Mouse (Mus musculus): ENCODE data around the gene Bckdk. TPM values are rescaled to one million over a fixed set of nuclear protein-coding genes. Genes with fewer than 3 reads are reported as not detected.

The Bckdk gene
- 53.7 and 57.1 TPM in 2 replicates for polyA plus RNA-seq (2021; fragmentation: Nextera tagmentation)
- long read RNA-seq, experiment 1, transcript Bckdk-201 (12 exons, 3,405 nt), result major isoform, 88 of 113 reads
- long read RNA-seq, experiment 1, partial matches to known transcripts, result 19 of 113 reads
- long read RNA-seq, experiment 1, other reads (novel, unspliced or antisense), result 6 of 113 reads
- long read RNA-seq, experiment 2, transcript Bckdk-201 (12 exons, 3,405 nt), result major isoform, 241 of 288 reads
- long read RNA-seq, experiment 2, partial matches to known transcripts, result 19 of 288 reads
- long read RNA-seq, experiment 2, other reads (novel, unspliced or antisense), result 28 of 288 reads

GRCm38 (mm10) chr7:127903971-127904796 lies at the start of gene Bckdk:
TSS of gene Bckdk (plus strand) at chr7:127904082.

GRCm38 (mm10) chr7:127876041-127876466 lies 27.8 kb upstream of the Bckdk start, which contains the start of gene Zfp646:
TSS of gene Zfp646 (plus strand) at chr7:127876221.

GRCm38 (mm10) chr7:127876467-127877348 lies 27.2 kb upstream of the Bckdk start, which contains the start of gene Zfp668:
TSS of gene Zfp668 (minus strand) at chr7:127876828.

GRCm38 (mm10) chr7:127890798-127891197 lies 13.1 kb upstream of the Bckdk start, which contains the start of gene Prss53:
TSS of gene Prss53 (minus strand) at chr7:127890970.

GRCm38 (mm10) chr7:127895442-127895841 lies 8.4 kb upstream of the Bckdk start, which contains the start of the genes Gm21974 and Vkorc1:
TSS of gene Gm21974 (minus strand) at chr7:127895454.
TSS of gene Vkorc1 (minus strand) at chr7:127895617.

GRCm38 (mm10) chr7:127912190-127912871 lies 8.4 kb downstream of the Bckdk start, which contains the start of gene Kat8:
TSS of gene Kat8 (plus strand) at chr7:127912516.

GRCm38 (mm10) chr7:127929923-127930322 lies 26.0 kb downstream of the Bckdk start, which contains the start of gene Prss8:
TSS of gene Prss8 (minus strand) at chr7:127930104.

GRCm38 (mm10) chr7:127946470-127947023 lies 42.7 kb downstream of the Bckdk start, which contains the start of gene Prss36:
TSS of gene Prss36 (minus strand) at chr7:127946725.

Other genes starting within 250 kb of the Bckdk start
- gene Bcl7c, start 195.1 kb upstream of the Bckdk start, polyA plus RNA-seq (2021; fragmentation: Nextera tagmentation), result 5.1 and 6.0 TPM in 2 replicates
- 4.1 and 4.5 TPM in 2 replicates for gene Ctf1, start 191.3 kb upstream of the Bckdk start, polyA plus RNA-seq (2021; fragmentation: Nextera tagmentation)
- gene Ctf2, start 171.9 kb upstream of the Bckdk start, polyA plus RNA-seq (2021; fragmentation: Nextera tagmentation), result 0.08 TPM in 1 of 2 replicates, not detected in the other
- 1.0 TPM in 2 replicates for gene Fbxl19, start 159.5 kb upstream of the Bckdk start, polyA plus RNA-seq (2021; fragmentation: Nextera tagmentation)
- gene Orai3, start 134.3 kb upstream of the Bckdk start, polyA plus RNA-seq (2021; fragmentation: Nextera tagmentation), result 31.4 and 32.6 TPM in 2 replicates
- 7.7 and 12.9 TPM in 2 replicates for gene Setd1a, start 127.4 kb upstream of the Bckdk start, polyA plus RNA-seq (2021; fragmentation: Nextera tagmentation)
- gene Gm49388, start 118.5 kb upstream of the Bckdk start, polyA plus RNA-seq (2021; fragmentation: Nextera tagmentation), result not detected in 2 replicates
- 5.9 and 14.2 TPM in 2 replicates for gene Hsd3b7, start 103.5 kb upstream of the Bckdk start, polyA plus RNA-seq (2021; fragmentation: Nextera tagmentation)
- gene Stx4a, start 79.8 kb upstream of the Bckdk start, polyA plus RNA-seq (2021; fragmentation: Nextera tagmentation), result 9.9 and 10.7 TPM in 2 replicates
- 29.2 and 31.2 TPM in 2 replicates for gene Stx1b, start 79.5 kb upstream of the Bckdk start, polyA plus RNA-seq (2021; fragmentation: Nextera tagmentation)
- 4.8 and 5.7 TPM in 2 replicates for gene Zfp646, start 27.9 kb upstream of the Bckdk start, polyA plus RNA-seq (2021; fragmentation: Nextera tagmentation)
- 9.2 and 11.8 TPM in 2 replicates for gene Zfp668, start 27.3 kb upstream of the Bckdk start, polyA plus RNA-seq (2021; fragmentation: Nextera tagmentation)
- gene Prss53, start 13.1 kb upstream of the Bckdk start, polyA plus RNA-seq (2021; fragmentation: Nextera tagmentation), result 0.75 and 0.94 TPM in 2 replicates
- not detected in 2 replicates for gene Gm21974, start 8.6 kb upstream of the Bckdk start, polyA plus RNA-seq (2021; fragmentation: Nextera tagmentation)
- gene Vkorc1, start 8.5 kb upstream of the Bckdk start, polyA plus RNA-seq (2021; fragmentation: Nextera tagmentation), result 103 and 112 TPM in 2 replicates
- 14.9 and 15.5 TPM in 2 replicates for gene Kat8, start 8.4 kb downstream of the Bckdk start, polyA plus RNA-seq (2021; fragmentation: Nextera tagmentation)
- gene Prss8, start 26.0 kb downstream of the Bckdk start, polyA plus RNA-seq (2021; fragmentation: Nextera tagmentation), result 0.41 and 1.6 TPM in 2 replicates
- 17.7 TPM in 2 replicates for gene Prss36, start 42.6 kb downstream of the Bckdk start, polyA plus RNA-seq (2021; fragmentation: Nextera tagmentation)
- 5.8 TPM in 2 replicates for gene Fus, start 63.4 kb downstream of the Bckdk start, polyA plus RNA-seq (2021; fragmentation: Nextera tagmentation)
- gene Pycard, start 89.8 kb downstream of the Bckdk start, polyA plus RNA-seq (2021; fragmentation: Nextera tagmentation), result 16.7 and 20.5 TPM in 2 replicates
- gene Trim72, start 99.9 kb downstream of the Bckdk start, polyA plus RNA-seq (2021; fragmentation: Nextera tagmentation), result not detected in 2 replicates
- gene Itgam, start 158.6 kb downstream of the Bckdk start, polyA plus RNA-seq (2021; fragmentation: Nextera tagmentation), result 3.3 and 3.4 TPM in 2 replicates
- gene Gm49368, start 158.6 kb downstream of the Bckdk start, polyA plus RNA-seq (2021; fragmentation: Nextera tagmentation), result 0.04 TPM in 1 of 2 replicates, not detected in the other
- gene Itgax, start 225.5 kb downstream of the Bckdk start, polyA plus RNA-seq (2021; fragmentation: Nextera tagmentation), result 0.14 and 0.23 TPM in 2 replicates